Mouse (Mus musculus): ENCODE measurements at regions not wholly inside any gene's neighbourhood (a gene's known extent, or its start where the extent isn't known, plus 50 kb on each side); places are given as distances from the start of the nearest gene placed in this dataset.

GRCm38 (mm10) chr8:126678004-126678751, 84.4 kb upstream of the Irf2bp2 start:
- TF ChIP-seq CTCF (IDR thresholded peaks at IDR 0.05; ENCODE audit: low read depth, low read length) (no peak), EP300 (IDR thresholded peaks at IDR 0.05; ENCODE audit: insufficient read depth, low read depth, low read length) (no peak)
